Mouse (Mus musculus): ENCODE measurements around the gene Ptprt. TPM values are rescaled to one million over a fixed set of nuclear protein-coding genes. Genes with fewer than 3 reads are reported as not detected.

Gene Ptprt
- polyA plus RNA-seq, 1 experiment, result 0.05 TPM

DNA sequence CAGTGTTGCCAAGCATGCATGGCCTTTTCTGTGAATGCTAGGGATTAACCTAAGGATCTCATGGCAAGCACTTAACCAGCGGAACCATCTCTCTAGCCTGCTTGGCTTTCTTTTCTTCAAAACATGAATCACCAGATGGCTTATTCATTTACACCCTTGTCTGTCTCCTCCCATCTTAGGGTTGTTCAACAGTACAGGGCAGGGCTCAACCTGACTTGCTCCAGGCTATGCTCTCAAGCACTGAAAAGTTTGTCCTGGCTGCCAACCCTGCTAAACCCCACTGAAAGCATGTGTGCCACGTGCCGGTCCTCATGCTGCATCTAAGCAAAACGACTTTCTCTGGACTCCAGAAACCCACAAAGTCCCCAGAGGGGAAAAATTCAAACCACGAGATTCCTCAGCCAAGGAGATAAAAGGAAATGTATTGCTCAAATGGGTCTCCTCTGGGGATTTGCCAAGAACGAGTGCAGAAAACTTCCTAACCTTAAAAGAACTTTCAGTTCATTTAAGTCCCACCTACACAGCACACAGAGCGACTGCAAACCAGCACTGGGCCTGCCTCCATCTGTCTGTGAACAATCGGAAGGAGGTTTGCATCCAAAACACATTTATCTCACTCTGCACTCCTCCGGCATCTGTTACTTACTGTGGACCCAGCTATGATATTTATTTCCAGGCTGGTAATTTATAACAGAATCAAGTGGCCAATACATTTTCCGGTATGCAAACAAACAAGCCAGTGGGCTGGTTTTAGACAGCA, 1090.5 kb downstream of the Ptprt start:
- H3K4me3 ChIP-seq (ENCODE audit: insufficient read depth, low read depth, low read length), result no peak overlapping the region
- TF ChIP-seq CTCF (conservative IDR thresholded peaks at IDR 0.05; ENCODE audit: insufficient read depth, insufficient read length, low read depth, low read length) (no peak), POLR2A (IDR thresholded peaks at IDR 0.05; ENCODE audit: low read depth, low read length) (no peak)
- H3K27me3 ChIP-seq (replicated peaks; ENCODE audit: control insufficient read depth, insufficient read depth, low read length), result no peaks in the 10 kb centered on the region
- no peak for DNase-seq
- WGBS, result 61% methylated on average over 10 of the region's 10 CpGs
- no peaks in the 10 kb centered on the region for H3K36me3 ChIP-seq (ENCODE audit: control insufficient read depth, insufficient read depth, low read length)
- no peak overlapping the region for H3K27ac ChIP-seq (ENCODE audit: insufficient read depth, low read depth, low read length)
- H3K4me1 ChIP-seq (ENCODE audit: control insufficient read depth, insufficient read depth, low read length), result no peaks in the 10 kb centered on the region

DNA sequence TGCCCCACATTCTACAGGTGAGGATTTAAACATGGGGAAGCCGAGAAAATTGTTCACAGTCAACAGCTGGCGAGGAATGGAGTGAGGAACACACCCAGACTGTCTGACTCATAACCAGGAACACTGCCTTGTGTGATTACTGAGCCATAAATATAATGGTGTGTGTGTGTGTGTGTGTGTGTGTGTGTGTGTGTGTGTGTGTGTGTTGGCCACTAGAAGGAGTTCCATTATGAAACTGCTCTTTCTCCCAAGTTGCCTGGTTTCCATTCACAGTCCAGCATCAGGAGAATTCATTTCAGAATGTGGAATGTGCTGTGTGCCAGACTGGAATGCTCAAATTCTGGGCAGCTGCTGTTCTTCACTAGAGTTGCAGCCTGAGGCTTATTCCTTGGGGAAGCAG, 1099.4 kb downstream of the Ptprt start:
- no peak for DNase-seq
- no peak overlapping the region for H3K27ac ChIP-seq (ENCODE audit: insufficient read depth, low read depth, low read length)
- no peak overlapping the region for H3K4me3 ChIP-seq (ENCODE audit: insufficient read depth, low read depth, low read length)
- TF ChIP-seq CTCF (conservative IDR thresholded peaks at IDR 0.05; ENCODE audit: insufficient read depth, insufficient read length, low read depth, low read length) (no peak), POLR2A (IDR thresholded peaks at IDR 0.05; ENCODE audit: low read depth, low read length) (no peak)
- no peaks in the 10 kb centered on the region for H3K36me3 ChIP-seq (ENCODE audit: control insufficient read depth, insufficient read depth, low read length)
- no peaks in the 10 kb centered on the region for H3K4me1 ChIP-seq (ENCODE audit: control insufficient read depth, insufficient read depth, low read length)
- WGBS, result 65% methylated on average over 2 of the region's 2 CpGs
- no peaks in the 10 kb centered on the region for H3K27me3 ChIP-seq (replicated peaks; ENCODE audit: control insufficient read depth, insufficient read depth, low read length)

DNA sequence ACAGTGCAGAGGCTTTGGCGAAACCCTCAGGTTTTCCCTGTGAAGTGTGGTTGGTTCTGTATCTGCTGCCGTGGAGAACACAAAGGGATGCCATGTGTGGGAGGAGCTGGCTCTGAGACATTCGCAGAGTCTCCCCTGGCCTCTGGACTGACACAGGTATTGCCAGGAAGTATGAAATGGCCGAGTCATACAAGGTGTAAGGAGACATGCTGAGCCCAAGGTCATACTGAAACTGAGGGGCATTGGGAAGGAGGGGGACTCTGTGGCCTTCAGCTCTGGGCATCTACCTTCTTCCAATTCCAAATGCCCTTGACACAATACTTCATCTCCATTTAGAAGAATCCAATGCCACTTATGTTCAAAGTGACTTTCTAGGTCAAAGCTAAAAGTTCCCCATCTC, 1103.1 kb downstream of the Ptprt start:
- no peaks in the 10 kb centered on the region for H3K4me1 ChIP-seq (ENCODE audit: control insufficient read depth, insufficient read depth, low read length)
- H3K4me3 ChIP-seq (ENCODE audit: insufficient read depth, low read depth, low read length), result no peak overlapping the region
- DNase-seq, result no peak
- H3K27me3 ChIP-seq (replicated peaks; ENCODE audit: control insufficient read depth, insufficient read depth, low read length), result no peaks in the 10 kb centered on the region
- no peak for TF ChIP-seq POLR2A (IDR thresholded peaks at IDR 0.05; ENCODE audit: low read depth, low read length)
- TF ChIP-seq CTCF (conservative IDR thresholded peaks at IDR 0.05; ENCODE audit: insufficient read depth, insufficient read length, low read depth, low read length), result no peak
- H3K27ac ChIP-seq (ENCODE audit: insufficient read depth, low read depth, low read length), result no peak overlapping the region
- WGBS, result 63% methylated on average over 4 of the region's 4 CpGs
- H3K36me3 ChIP-seq (ENCODE audit: control insufficient read depth, insufficient read depth, low read length), result no peaks in the 10 kb centered on the region

DNA sequence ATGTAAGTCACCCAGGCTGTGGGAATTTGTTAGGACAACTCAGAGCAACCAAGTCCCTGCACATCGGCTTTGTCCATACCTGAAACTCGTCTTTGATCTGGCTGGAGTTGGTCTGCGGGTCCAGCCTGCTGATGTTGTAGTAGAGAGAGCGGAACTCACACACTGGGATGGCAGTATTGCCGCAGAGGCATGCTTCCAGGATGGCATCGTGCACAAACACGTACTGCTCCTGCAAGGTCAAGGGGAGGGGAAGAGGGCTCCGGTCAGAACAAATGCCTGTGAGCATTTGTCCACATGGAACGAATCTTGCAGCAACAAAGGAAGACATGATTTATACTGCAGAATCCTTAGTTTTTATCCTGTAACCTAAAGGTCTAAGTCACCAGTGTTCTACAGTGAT, 1107.3 kb downstream of the Ptprt start:
- Histone ChIP-seq H3K4me3 (ENCODE audit: insufficient read depth, low read depth, low read length) (no peak overlapping the region), H3K36me3 (ENCODE audit: control insufficient read depth, insufficient read depth, low read length) (no peaks in the 10 kb centered on the region), H3K27me3 (replicated peaks; ENCODE audit: control insufficient read depth, insufficient read depth, low read length) (no peaks in the 10 kb centered on the region), H3K27ac (ENCODE audit: insufficient read depth, low read depth, low read length) (no peak overlapping the region), H3K4me1 (ENCODE audit: control insufficient read depth, insufficient read depth, low read length) (no peaks in the 10 kb centered on the region)
- DNase-seq, result no peak
- 67% methylated on average over 9 of the region's 9 CpGs for WGBS
- TF ChIP-seq CTCF (conservative IDR thresholded peaks at IDR 0.05; ENCODE audit: insufficient read depth, insufficient read length, low read depth, low read length) (no peak), POLR2A (IDR thresholded peaks at IDR 0.05; ENCODE audit: low read depth, low read length) (no peak)

DNA sequence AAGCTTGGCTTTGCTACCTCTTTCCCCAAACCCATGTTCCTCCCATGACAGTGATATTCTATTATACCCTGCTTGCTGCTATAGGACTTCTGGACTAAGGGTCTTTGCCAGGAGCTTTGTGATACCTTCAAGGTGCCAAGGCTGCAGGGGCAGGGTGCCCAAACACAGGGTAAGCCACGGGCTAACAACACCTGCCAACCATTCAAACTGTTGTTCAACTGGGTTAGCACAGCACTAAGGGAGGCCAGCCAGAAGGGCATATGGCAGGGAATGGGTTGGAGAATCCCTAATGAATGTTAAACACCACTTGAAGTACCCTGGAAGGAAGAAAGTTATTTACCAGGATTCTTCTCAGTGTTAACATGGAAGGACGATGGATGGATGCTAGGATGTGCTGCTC, 1108.9 kb downstream of the Ptprt start:
- Histone ChIP-seq H3K4me3 (ENCODE audit: insufficient read depth, low read depth, low read length) (no peak overlapping the region), H3K4me1 (ENCODE audit: control insufficient read depth, insufficient read depth, low read length) (no peaks in the 10 kb centered on the region), H3K36me3 (ENCODE audit: control insufficient read depth, insufficient read depth, low read length) (no peaks in the 10 kb centered on the region), H3K27me3 (replicated peaks; ENCODE audit: control insufficient read depth, insufficient read depth, low read length) (no peaks in the 10 kb centered on the region), H3K27ac (ENCODE audit: insufficient read depth, low read depth, low read length) (no peak overlapping the region)
- DNase-seq, result no peak
- TF ChIP-seq POLR2A (IDR thresholded peaks at IDR 0.05; ENCODE audit: low read depth, low read length), result no peak
- TF ChIP-seq CTCF (conservative IDR thresholded peaks at IDR 0.05; ENCODE audit: insufficient read depth, insufficient read length, low read depth, low read length), result no peak
- WGBS, result 86% methylated on average over 2 of the region's 2 CpGs

DNA sequence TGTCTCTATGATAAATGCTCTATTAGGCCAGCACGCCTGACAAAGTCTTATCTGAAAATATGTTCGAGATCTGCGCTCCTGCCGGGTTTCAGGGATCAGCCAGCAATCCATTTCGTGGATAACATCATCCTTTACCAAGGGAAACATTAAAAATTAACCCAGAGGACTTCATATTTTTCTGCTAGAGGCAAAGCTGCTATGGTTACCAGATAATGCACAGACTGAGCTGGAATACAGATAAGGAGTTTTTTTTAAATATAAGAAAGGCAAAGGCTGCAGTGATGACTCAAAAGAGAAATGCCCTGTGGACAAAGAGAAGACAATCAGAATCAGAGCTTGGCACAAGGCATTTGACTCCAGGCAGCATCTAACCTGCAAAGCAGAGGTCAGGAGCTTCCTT, 1111.4 kb downstream of the Ptprt start:
- Histone ChIP-seq H3K36me3 (ENCODE audit: control insufficient read depth, insufficient read depth, low read length) (no peaks in the 10 kb centered on the region), H3K27me3 (replicated peaks; ENCODE audit: control insufficient read depth, insufficient read depth, low read length) (no peaks in the 10 kb centered on the region), H3K27ac (ENCODE audit: insufficient read depth, low read depth, low read length) (no peak overlapping the region), H3K4me3 (ENCODE audit: insufficient read depth, low read depth, low read length) (no peak overlapping the region), H3K4me1 (ENCODE audit: control insufficient read depth, insufficient read depth, low read length) (no peaks in the 10 kb centered on the region)
- no peak for DNase-seq
- TF ChIP-seq CTCF (conservative IDR thresholded peaks at IDR 0.05; ENCODE audit: insufficient read depth, insufficient read length, low read depth, low read length), result no peak
- TF ChIP-seq POLR2A (IDR thresholded peaks at IDR 0.05; ENCODE audit: low read depth, low read length), result no peak
- 56% methylated on average over 5 of the region's 5 CpGs for WGBS

DNA sequence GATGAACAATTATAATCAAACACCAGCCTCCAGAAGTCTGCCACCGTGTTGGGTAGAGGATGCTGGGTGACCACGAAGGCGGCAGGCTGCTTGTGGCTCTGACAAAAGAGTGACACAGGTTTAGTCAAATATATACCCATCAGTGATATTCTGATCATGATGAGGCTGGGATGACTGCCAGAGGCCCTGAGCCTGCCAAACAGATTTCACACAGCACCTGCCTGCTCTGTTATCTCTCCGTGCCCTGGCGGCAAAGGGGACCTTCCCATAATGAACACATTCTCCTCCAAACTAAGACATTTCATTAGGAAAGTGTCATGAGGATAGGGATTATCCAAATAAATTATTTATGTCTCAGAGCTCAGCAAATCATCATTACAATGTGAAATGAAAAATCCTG, 1113.6 kb downstream of the Ptprt start:
- TF ChIP-seq POLR2A (IDR thresholded peaks at IDR 0.05; ENCODE audit: low read depth, low read length), result no peak
- no peak for TF ChIP-seq CTCF (conservative IDR thresholded peaks at IDR 0.05; ENCODE audit: insufficient read depth, insufficient read length, low read depth, low read length)
- Histone ChIP-seq H3K36me3 (ENCODE audit: control insufficient read depth, insufficient read depth, low read length) (no peaks in the 10 kb centered on the region), H3K27me3 (replicated peaks; ENCODE audit: control insufficient read depth, insufficient read depth, low read length) (no peaks in the 10 kb centered on the region), H3K4me1 (ENCODE audit: control insufficient read depth, insufficient read depth, low read length) (no peaks in the 10 kb centered on the region), H3K4me3 (ENCODE audit: insufficient read depth, low read depth, low read length) (no peak overlapping the region), H3K27ac (ENCODE audit: insufficient read depth, low read depth, low read length) (no peak overlapping the region)
- 92% methylated on average over 5 of the region's 5 CpGs for WGBS
- DNase-seq, result no peak

Data from kidney, adult 2 months (tissue).